In the genomic region with DNA sequence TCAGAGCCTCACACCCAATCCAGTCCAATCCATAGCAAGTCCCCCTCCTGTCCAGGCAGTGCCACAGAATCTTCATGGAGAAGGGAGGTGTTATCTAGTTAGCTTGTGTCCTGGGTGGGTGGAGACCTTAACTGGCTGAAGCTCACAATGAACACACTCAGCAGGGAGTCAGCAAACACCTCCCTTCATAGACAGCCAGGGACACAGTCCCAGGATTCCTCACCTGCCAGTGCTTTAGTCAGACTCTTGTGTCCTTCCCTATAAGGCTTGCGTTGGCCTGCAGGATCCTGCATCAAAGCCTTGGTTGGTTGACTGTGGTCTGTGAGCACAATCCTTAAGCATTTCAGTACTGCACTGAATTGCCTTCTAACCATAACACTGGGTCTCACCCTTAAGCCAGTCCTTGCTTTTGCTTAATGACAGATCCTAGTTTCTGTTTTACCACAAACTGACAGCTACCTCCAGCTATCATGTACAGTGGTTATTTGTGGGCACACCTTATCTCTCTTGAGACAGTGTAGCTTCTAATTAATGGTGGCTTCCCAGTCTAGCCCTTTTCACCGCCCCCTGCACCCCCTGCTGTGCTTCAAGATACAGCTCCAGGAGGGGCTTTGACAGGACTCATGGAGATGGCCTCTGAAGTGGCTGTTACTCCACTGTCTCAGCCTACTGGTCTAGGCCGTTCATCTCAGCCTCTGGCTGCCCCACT, we compare ENCODE assay signal across 1 mouse cellular context.
TF ChIP-seq lines count a peak whose summit lies in the region.

No protein-coding gene starts in this region.

TF ChIP-seq in MEL, 35 proteins besides CTCF, POLR2A, EP300 and RAD21 (continued from another document):
- TF ChIP-seq MEF2A (IDR thresholded peaks at IDR 0.05; ENCODE audit: extremely low read depth, insufficient replicate concordance, low read depth, low read length, poor library complexity, severe bottlenecking) (peak; percentile 69; the same call in 1 of the 2 replicates), SMC3 (IDR thresholded peaks at IDR 0.05; ENCODE audit: low read depth, low read length) (no peak), BHLHE40 (IDR thresholded peaks at IDR 0.05; ENCODE audit: borderline replicate concordance, low read depth, low read length) (no peak; the same call in 1 of the 2 replicates), MAZ (IDR thresholded peaks at IDR 0.05; ENCODE audit: low read depth, low read length) (peak; percentile 70; the same call in 1 of the 2 replicates), MAX (IDR thresholded peaks at IDR 0.05; ENCODE audit: low read length) (0 out of 2 replicates have a peak, but pooled peaks have one; percentile 15), ETS1 (IDR thresholded peaks at IDR 0.05; ENCODE audit: low read depth, low read length) (peak; percentile 94), MXI1 (IDR thresholded peaks at IDR 0.05; ENCODE audit: low read depth, low read length) (peak; percentile 86; the same call in 1 of the 2 replicates), NELFE (IDR thresholded peaks at IDR 0.05; ENCODE audit: low read depth, low read length) (no peak), MYC (IDR thresholded peaks at IDR 0.05; ENCODE audit: low read depth, low read length) (0 out of 2 replicates have a peak, but pooled peaks have one; percentile 24), ZKSCAN1 (IDR thresholded peaks at IDR 0.05; ENCODE audit: low read depth, low read length) (no peak), GATA1 (IDR thresholded peaks at IDR 0.05; ENCODE audit: low read depth, low read length) (peak; percentile 93), CHD2 (IDR thresholded peaks at IDR 0.05; ENCODE audit: low read length) (no peak), ZC3H11A (IDR thresholded peaks at IDR 0.05; ENCODE audit: low read depth, low read length) (no peak), TCF12 (IDR thresholded peaks at IDR 0.05; ENCODE audit: low read depth, low read length) (peak; percentile 74), SIN3A (IDR thresholded peaks at IDR 0.05; ENCODE audit: low read length) (peak; percentile 95), RCOR1 (IDR thresholded peaks at IDR 0.05; ENCODE audit: low read depth, low read length) (peak; percentile 89), TAL1 (IDR thresholded peaks at IDR 0.05; ENCODE audit: low read length) (peak; percentile 61)
TF ChIP-seq in MEL: peak in this region for 14.
